Mouse (Mus musculus) ES-E14 (cell line): ENCODE data around the gene Rbms1. TPM values are rescaled to one million over a fixed set of nuclear protein-coding genes. Genes with fewer than 3 reads are reported as not detected.

Experiments
- DNase-seq: peaks from one replicate; pipeline ENCODE4 v3.0.0-alpha.2; 2013; ENCODE audit warnings: low read depth, low spot score
- H3K27ac ChIP-seq: 2 replicates; pipeline ENCODE4 v1.5.1; 2012; ENCODE audit warnings: low read depth, mild to moderate bottlenecking, low read length, moderate library complexity, mixed read lengths; ENCODE audit not compliant: poor library complexity, insufficient read depth, severe bottlenecking
- H3K36me3 ChIP-seq: 2 replicates; pipeline ENCODE4 v1.6.1; 2012; ENCODE audit warnings: mild to moderate bottlenecking, low read length, moderate library complexity, mixed read lengths; ENCODE audit not compliant: control insufficient read depth, poor library complexity, insufficient read depth, severe bottlenecking
- H3K4me1 ChIP-seq, 2 experiments: fragments of 150-350 bp in 1 of 2; sonication (generic) in 1 of 2; 2 replicates each; pipeline ENCODE4 v1.6.1; 2012; ENCODE audit warnings: low read length in 2 of 2, mild to moderate bottlenecking in 1 of 2, mixed read lengths in 1 of 2; ENCODE audit not compliant: control insufficient read depth in 2 of 2, insufficient read depth in 2 of 2, poor library complexity in 1 of 2
- H3K4me3 ChIP-seq, 2 experiments: fragments of 150-350 bp in 1 of 2; sonication (generic) in 1 of 2; 2 replicates each; pipeline ENCODE4 v1.5.1; 2012; ENCODE audit warnings: low read length in 2 of 2, low read depth in 1 of 2, mild to moderate bottlenecking in 1 of 2, mixed read lengths in 1 of 2; ENCODE audit not compliant: insufficient read depth in 1 of 2, poor library complexity in 1 of 2, severe bottlenecking in 1 of 2
- H3K9ac ChIP-seq: 2 replicates; pipeline ENCODE4 v1.6.1; 2012; ENCODE audit warnings: low read depth, mild to moderate bottlenecking, low read length, mixed read lengths; ENCODE audit not compliant: poor library complexity, insufficient read depth, severe bottlenecking
- H3K9me3 ChIP-seq: fragments of 150-350 bp; sonication (generic); 2 replicates; pipeline ENCODE4 v1.6.1; 2012; ENCODE audit warnings: low read depth, mild to moderate bottlenecking, low read length; ENCODE audit not compliant: control insufficient read depth, insufficient read depth
- CHD2 ChIP-seq: IDR thresholded peaks from 2 replicates; pipeline ENCODE4 v1.6.1; 2014; ENCODE audit warnings: mild to moderate bottlenecking, low read depth, low read length, inconsistent platforms
- HCFC1 ChIP-seq: IDR thresholded peaks from 2 replicates; pipeline ENCODE4 v1.6.1; 2012; ENCODE audit warnings: low read length, inconsistent platforms, borderline replicate concordance; ENCODE audit not compliant: insufficient read depth
- MAFK ChIP-seq: IDR thresholded peaks from 2 replicates; pipeline ENCODE4 v1.6.1; 2014; ENCODE audit warnings: mild to moderate bottlenecking, low read depth, low read length, inconsistent platforms; ENCODE audit not compliant: insufficient read depth
- ZC3H11A ChIP-seq: IDR thresholded peaks from 2 replicates; pipeline ENCODE4 v1.6.1; 2012; ENCODE audit warnings: low read depth, mild to moderate bottlenecking, inconsistent platforms, low read length, borderline replicate concordance
- ZNF384 ChIP-seq: IDR thresholded peaks from 2 replicates; pipeline ENCODE4 v1.6.1; 2012; ENCODE audit warnings: low read depth, low read length, inconsistent platforms
- in situ Hi-C, 2 experiments: fragments of 600-800 bp; cut with MboI; formaldehyde crosslinking; loops; one replicate each; pipeline ENCODE4 v1.15.1; 2025; ENCODE audit warnings: low sequenced_read_pairs in 2 of 2, inconsistent platforms in 1 of 2; ENCODE audit not compliant: unreplicated experiment in 2 of 2
- total RNA-seq: library from RNA; depleted of rRNA; stranded (reverse); fragments of 300-350 nt; gene quantifications from 2 replicates; pipeline ENCODE4 v1.2.3, GENCODE M21; 2012

Rbms1 gene
- total RNA-seq, 1 experiment = 45.6 TPM

DNA sequence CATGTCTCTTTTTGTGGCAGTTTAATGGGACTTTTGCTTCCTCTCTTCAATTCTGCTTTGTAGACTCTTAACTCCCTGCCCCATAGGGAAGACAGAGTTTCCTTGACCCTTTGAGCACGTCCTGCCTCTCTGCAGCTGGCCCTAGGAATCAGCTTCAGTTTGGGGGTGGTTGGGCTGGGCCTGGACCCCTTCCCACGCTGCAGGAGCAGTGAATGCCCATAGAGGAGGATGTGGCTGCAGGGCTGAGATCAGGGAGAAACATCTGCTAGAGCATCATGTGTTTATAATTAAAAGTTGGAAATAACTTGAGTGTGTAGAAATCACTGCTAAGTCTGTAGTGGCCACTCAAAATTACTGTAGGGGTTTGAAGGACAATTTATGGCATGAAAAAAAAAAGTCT is 144.4 kb downstream of the Rbms1 start:
- peaks cover 0 to 2% of the 10 kb centered on the region in 2 experiments; a peak in 1 of 4 replicates for H3K4me1 ChIP-seq
- in situ Hi-C loops = no loop called here
- no peaks in the 10 kb centered on the region for H3K36me3 ChIP-seq
- TF ChIP-seq CHD2 = no peak
- TF ChIP-seq ZC3H11A = no peak
- no peak for TF ChIP-seq HCFC1
- TF ChIP-seq MAFK = no peak
- TF ChIP-seq ZNF384 = no peak
- no peak overlapping the region for H3K27ac ChIP-seq
- no peak overlapping the region for H3K4me3 ChIP-seq
- no peaks in the 10 kb centered on the region for H3K9me3 ChIP-seq
- DNase-seq = no peak
- H3K9ac ChIP-seq = no peak overlapping the region

DNA sequence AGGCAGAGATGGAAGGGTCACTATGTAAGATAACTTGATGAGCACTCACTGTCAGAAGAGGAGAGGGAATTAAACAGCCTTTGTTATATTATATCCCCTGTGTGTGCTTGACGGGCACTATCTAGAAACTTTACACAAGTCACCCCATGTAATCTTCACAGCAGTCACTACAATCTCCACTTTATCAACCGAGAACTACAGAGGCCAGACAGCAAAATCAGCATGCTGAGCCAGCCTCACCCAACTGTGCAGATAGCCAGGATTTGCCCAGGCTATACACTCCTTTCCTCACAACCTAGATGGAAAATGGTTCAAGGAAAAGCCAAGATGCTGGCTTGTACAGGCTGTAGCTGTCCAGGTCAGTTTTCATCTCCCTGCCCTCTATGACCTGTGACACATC is 146.7 kb downstream of the Rbms1 start:
- H3K27ac ChIP-seq = no peak overlapping the region
- TF ChIP-seq ZC3H11A (no peak), CHD2 (no peak), MAFK (no peak), HCFC1 (no peak)
- peaks cover 2 to 11% of the 10 kb centered on the region in 2 experiments; a peak in 3 of 4 replicates for H3K4me1 ChIP-seq
- no peak overlapping the region for H3K4me3 ChIP-seq
- H3K9me3 ChIP-seq = no peaks in the 10 kb centered on the region
- in situ Hi-C loops = no loop called here
- no peaks in the 10 kb centered on the region for H3K36me3 ChIP-seq
- H3K9ac ChIP-seq = no peak overlapping the region
- no peak for DNase-seq

- no peak for DNase-seq
- peaks cover 5 to 17% of the 10 kb centered on the region in 2 experiments; a peak in 3 of 4 replicates for H3K4me1 ChIP-seq
- H3K36me3 ChIP-seq = no peaks in the 10 kb centered on the region
- H3K9me3 ChIP-seq = no peaks in the 10 kb centered on the region
- H3K9ac ChIP-seq = no peak overlapping the region
- in situ Hi-C loops = no loop called here
- no peak overlapping the region for H3K27ac ChIP-seq
- no peak overlapping the region for H3K4me3 ChIP-seq
- TF ChIP-seq ZC3H11A (no peak), CHD2 (no peak), MAFK (no peak), ZNF384 (no peak), HCFC1 (no peak)
These were observed 148.2 kb downstream of the Rbms1 start for GRCm38 (mm10) chr2:60814788-60815187.

DNA sequence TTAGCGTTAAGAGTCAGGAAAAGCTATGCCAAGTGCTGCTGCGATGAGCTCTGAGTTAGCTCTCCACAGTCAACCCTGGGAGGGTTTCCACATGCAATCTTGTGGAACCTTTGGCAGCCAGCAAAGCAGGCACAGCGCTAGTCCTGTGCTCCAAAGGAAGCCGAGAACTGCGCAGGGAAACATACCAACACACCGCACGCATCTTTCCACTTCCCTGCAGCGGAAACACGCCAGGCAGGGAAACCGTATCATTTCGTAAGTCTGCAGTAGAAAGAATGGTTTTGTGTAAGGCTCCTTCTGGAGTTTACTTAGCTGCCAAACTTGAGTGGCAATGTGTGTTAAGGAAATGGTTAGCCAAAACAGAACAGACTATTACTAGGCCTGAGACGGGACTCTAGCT is 150.0 kb downstream of the Rbms1 start:
- H3K9ac ChIP-seq = peak overlapping the region; percentile 43; the same call in 1 of the 2 replicates
- no peaks in the 10 kb centered on the region for H3K9me3 ChIP-seq
- no peak for DNase-seq
- no peak overlapping the region for H3K27ac ChIP-seq
- peaks cover 8 to 25% of the 10 kb centered on the region in 2 experiments for H3K4me1 ChIP-seq
- H3K4me3 ChIP-seq = peak overlapping the region; percentile 7 to 58; a peak in 2 of 4 replicates
- H3K36me3 ChIP-seq = no peaks in the 10 kb centered on the region
- in situ Hi-C loops = no loop called here
- TF ChIP-seq ZNF384 (no peak), HCFC1 (no peak), CHD2 (no peak), MAFK (no peak), ZC3H11A (no peak)

GRCm38 (mm10) chr2:60810617-60811016 is 152.4 kb downstream of the Rbms1 start:
- no peak overlapping the region for H3K9ac ChIP-seq
- in situ Hi-C loops = no loop called here
- no peak overlapping the region for H3K4me3 ChIP-seq
- no peaks in the 10 kb centered on the region for H3K36me3 ChIP-seq
- DNase-seq = peak; percentile 34
- peak overlapping the region; percentile 82; the same call in 1 of the 2 replicates for H3K27ac ChIP-seq
- TF ChIP-seq ZNF384 = no peak
- peak; percentile 46; the same call in 1 of the 2 replicates for TF ChIP-seq MAFK
- H3K9me3 ChIP-seq = no peaks in the 10 kb centered on the region
- H3K4me1 ChIP-seq = peaks cover 9 to 25% of the 10 kb centered on the region in 2 experiments
